Mouse (Mus musculus) central nervous system, embryonic 18 days (tissue): ENCODE data around the gene Wnt7b. TPM values are rescaled to one million over a fixed set of nuclear protein-coding genes. Genes with fewer than 3 reads are reported as not detected.

Experiments used
- polyA plus RNA-seq: library from polyadenylated mRNA; depleted of rRNA; stranded (reverse); fragments of >200 nt; gene quantifications from 2 replicates; pipeline ENCODE4 v1.2.3, GENCODE M21; 2012; rRNA removed

Gene Wnt7b
- 35.9 and 45.8 TPM in 2 replicates for polyA plus RNA-seq

GRCm38 (mm10) chr15:85582356-85582910, at the start of gene Wnt7b:
Gene Wnt7b (minus strand): TSS chr15:85582473.

DNA sequence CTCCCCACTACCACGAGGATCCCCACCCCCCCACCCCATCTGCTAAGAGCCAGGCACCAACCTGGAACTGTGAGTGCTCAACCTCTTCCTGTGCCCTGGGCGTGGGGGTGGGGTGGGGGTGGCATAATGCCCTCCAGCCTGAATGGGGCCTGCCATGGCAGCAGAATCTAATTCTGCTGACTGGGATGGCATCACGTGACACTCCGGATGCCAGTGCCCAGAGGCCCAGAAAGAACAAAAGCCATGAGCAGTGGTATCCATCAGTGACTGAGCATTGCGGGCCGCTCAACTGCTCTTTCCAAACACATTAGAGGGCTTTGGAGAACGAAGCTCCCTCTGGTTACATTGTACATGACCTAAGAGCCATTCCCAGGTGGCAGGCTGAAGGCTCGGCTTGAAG, 79.1 kb downstream of the Wnt7b start, which contains the start of gene 7530416G11Rik:
Gene 7530416G11Rik (minus strand): TSS at position 101 of the 400 bp plus-strand sequence.

Other genes with a start within 250 kb of the Wnt7b start
- gene Atxn10, start 246.2 kb downstream of the Wnt7b start, polyA plus RNA-seq: 373 and 391 TPM in 2 replicates
- gene 7530416G11Rik, start 79.2 kb downstream of the Wnt7b start, polyA plus RNA-seq: 0.08 TPM in 1 of 2 replicates, not detected in the other
- gene Ppara, start 152.5 kb upstream of the Wnt7b start, polyA plus RNA-seq: 0.40 and 0.47 TPM in 2 replicates
- gene Cdpf1, start 229.2 kb upstream of the Wnt7b start, polyA plus RNA-seq: 19.9 and 20.0 TPM in 2 replicates
- gene Pkdrej, start 239.3 kb upstream of the Wnt7b start, polyA plus RNA-seq: 0.12 TPM in 2 replicates
- 3.0 and 4.2 TPM in 2 replicates for gene Ttc38, start 249.8 kb upstream of the Wnt7b start, polyA plus RNA-seq